19 mouse cellular contexts compared by ENCODE assay signal in the genomic region with DNA sequence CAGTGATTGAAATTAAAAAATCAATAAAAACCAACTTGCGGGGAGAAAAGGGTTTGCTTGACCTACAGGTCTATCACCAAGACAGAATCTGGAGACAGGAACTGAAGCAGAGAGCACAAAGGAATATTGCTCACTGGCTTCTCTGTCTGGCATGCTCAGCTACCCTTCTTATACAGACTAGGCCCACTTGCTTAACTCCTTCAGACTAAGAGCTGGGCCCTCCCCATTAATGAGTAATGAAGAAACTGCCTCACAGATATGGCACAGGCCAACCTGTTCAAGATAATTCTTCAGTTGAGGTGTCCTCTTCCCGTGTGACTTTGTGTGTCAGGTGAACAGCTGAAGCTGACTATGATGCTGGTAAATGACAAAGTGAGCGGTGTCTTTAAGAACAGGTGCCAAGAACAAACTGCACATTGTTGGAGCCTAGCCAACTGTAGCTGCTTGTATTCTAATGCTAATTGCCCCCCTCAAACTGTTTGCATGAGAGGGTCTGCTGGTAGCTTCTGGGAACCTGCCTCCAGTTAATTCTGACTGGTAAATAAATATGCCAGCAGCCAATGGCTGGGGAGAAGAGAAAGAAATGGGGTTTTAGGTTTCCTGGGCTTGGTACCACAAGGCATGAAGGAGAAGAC. TPM values are rescaled to one million over a fixed set of nuclear protein-coding genes. Genes with fewer than 3 reads are reported as not detected.
A peak's percentile ranks its signal among the peaks of the same experiment; 100 is the strongest.
DNase-seq lines count a peak whose midpoint lies in the region; ATAC-seq lines count a peak whose summit lies in the region.
"Had no signal": no experiment of that assay in that cellular context is flagged by ENCODE, and none has a peak within 500 bp of the region (broad histone marks: within the 10 kb centered on the region; RNA-seq: fewer than 3 reads in every experiment).

No protein-coding gene starts in this region.

- DNase-seq in midbrain, embryonic 10.5 days (ENCODE audit: low spot score) = no peak
- no peak for DNase-seq in hindbrain, embryonic 11.5 days (ENCODE audit: low spot score)
- DNase-seq in layer of hippocampus, postnatal 25 days (ENCODE audit: extremely low spot score in 1 of 2, low spot score in 1 of 2) = no peak
- no peak for DNase-seq in thymus, postnatal 4 days
- DNase-seq: cerebellum, postnatal 36 days; heart, adult 18-20 months; kidney, postnatal 25 days; thymus, postnatal 25 days had no signal

- 64% methylated on average over 3 of the region's 3 CpGs for WGBS in midbrain, embryonic 12.5 days
- 62% methylated on average over 3 of the region's 3 CpGs for WGBS in midbrain, embryonic 10.5 days
- 41% methylated on average over 3 of the region's 3 CpGs for WGBS in forebrain, embryonic 13.5 days
- WGBS in hindbrain, embryonic 11.5 days = 77% methylated on average over 3 of the region's 3 CpGs
- WGBS in neural tube, embryonic 12.5 days = 68% methylated on average over 3 of the region's 3 CpGs

- no peak overlapping the region for H3K4me3 ChIP-seq in midbrain, embryonic 12.5 days
- H3K4me3 ChIP-seq in midbrain, embryonic 10.5 days = no peak overlapping the region
- no peak overlapping the region for H3K4me3 ChIP-seq in forebrain, embryonic 13.5 days
- no peak overlapping the region for H3K4me3 ChIP-seq in hindbrain, embryonic 11.5 days (ENCODE audit: low read depth, low read length)
- H3K4me3 ChIP-seq in neural tube, embryonic 12.5 days = no peak overlapping the region
- H3K4me3 ChIP-seq: limb, embryonic 13.5 days had no signal

- no peak overlapping the region for H3K9ac ChIP-seq in midbrain, embryonic 12.5 days (replicated peaks)
- H3K9ac ChIP-seq in forebrain, embryonic 13.5 days = no peak overlapping the region
- H3K9ac ChIP-seq in hindbrain, embryonic 11.5 days (ENCODE audit: low read depth, low read length) = no peak overlapping the region
- no peak overlapping the region for H3K9ac ChIP-seq in neural tube, embryonic 12.5 days
- H3K9ac ChIP-seq: limb, embryonic 13.5 days; liver, embryonic 14.5 days had no signal

- H3K9me3 ChIP-seq in midbrain, embryonic 12.5 days = no peaks in the 10 kb centered on the region
- H3K9me3 ChIP-seq in midbrain, embryonic 10.5 days (replicated peaks) = no peaks in the 10 kb centered on the region
- H3K9me3 ChIP-seq in forebrain, embryonic 13.5 days (replicated peaks) = no peaks in the 10 kb centered on the region
- H3K9me3 ChIP-seq in hindbrain, embryonic 11.5 days (ENCODE audit: control insufficient read depth, low read length) = no peaks in the 10 kb centered on the region
- no peaks in the 10 kb centered on the region for H3K9me3 ChIP-seq in neural tube, embryonic 12.5 days
- H3K9me3 ChIP-seq: limb, embryonic 13.5 days had no signal

- no peaks in the 10 kb centered on the region for H3K27me3 ChIP-seq in midbrain, embryonic 12.5 days
- no peaks in the 10 kb centered on the region for H3K27me3 ChIP-seq in midbrain, embryonic 10.5 days (ENCODE audit: low read depth, poor library complexity, severe bottlenecking)
- H3K27me3 ChIP-seq in forebrain, embryonic 13.5 days = no peaks in the 10 kb centered on the region
- H3K27me3 ChIP-seq in hindbrain, embryonic 11.5 days (ENCODE audit: control insufficient read depth, insufficient read depth, low read length) = no peaks in the 10 kb centered on the region
- no peaks in the 10 kb centered on the region for H3K27me3 ChIP-seq in neural tube, embryonic 12.5 days (replicated peaks)
- H3K27me3 ChIP-seq: limb, embryonic 13.5 days had no signal

- no peak overlapping the region for H3K27ac ChIP-seq in midbrain, embryonic 12.5 days (replicated peaks)
- no peak overlapping the region for H3K27ac ChIP-seq in midbrain, embryonic 10.5 days (replicated peaks)
- H3K27ac ChIP-seq in forebrain, embryonic 13.5 days = peak overlapping the region; percentile 48; the same call in 1 of the 2 replicates
- H3K27ac ChIP-seq in hindbrain, embryonic 11.5 days (ENCODE audit: low read depth, low read length) = no peak overlapping the region
- no peak overlapping the region for H3K27ac ChIP-seq in neural tube, embryonic 12.5 days
- H3K27ac ChIP-seq: limb, embryonic 13.5 days; liver, embryonic 14.5 days had no signal

- H3K4me2 ChIP-seq in midbrain, embryonic 12.5 days (replicated peaks) = no peak overlapping the region
- H3K4me2 ChIP-seq in forebrain, embryonic 13.5 days = no peak overlapping the region
- no peak overlapping the region for H3K4me2 ChIP-seq in hindbrain, embryonic 11.5 days (replicated peaks; ENCODE audit: low read depth, low read length)
- no peak overlapping the region for H3K4me2 ChIP-seq in neural tube, embryonic 12.5 days (replicated peaks)
- H3K4me2 ChIP-seq: limb, embryonic 13.5 days had no signal

- H3K36me3 ChIP-seq in midbrain, embryonic 12.5 days = no peaks in the 10 kb centered on the region
- H3K36me3 ChIP-seq in midbrain, embryonic 10.5 days = no peaks in the 10 kb centered on the region
- H3K36me3 ChIP-seq in forebrain, embryonic 13.5 days (ENCODE audit: poor library complexity, severe bottlenecking) = no peaks in the 10 kb centered on the region
- no peaks in the 10 kb centered on the region for H3K36me3 ChIP-seq in hindbrain, embryonic 11.5 days (ENCODE audit: control insufficient read depth, insufficient read depth, low read length)
- H3K36me3 ChIP-seq in neural tube, embryonic 12.5 days = no peaks in the 10 kb centered on the region
- H3K36me3 ChIP-seq: limb, embryonic 13.5 days had no signal

- peak; percentile 58 for ATAC-seq in midbrain, embryonic 12.5 days (ENCODE audit: low FRiP score, low read depth)
- peak; percentile 91 for ATAC-seq in forebrain, embryonic 13.5 days
- 0 out of 2 replicates have a peak, but pooled peaks have one; percentile 22 for ATAC-seq in hindbrain, embryonic 11.5 days (ENCODE audit: low FRiP score)
- ATAC-seq in neural tube, embryonic 12.5 days (ENCODE audit: low FRiP score, low read depth) = peak; percentile 53
- no peak for ATAC-seq in activated CD4-positive, CD25-positive, alpha-beta regulatory T cell, adult 4 months
- ATAC-seq: intestine, postnatal 0 days had no signal

- peaks cover 6% of the 10 kb centered on the region; the same call in 1 of the 2 replicates for H3K4me1 ChIP-seq in midbrain, embryonic 12.5 days
- peaks cover 7% of the 10 kb centered on the region for H3K4me1 ChIP-seq in midbrain, embryonic 10.5 days
- peaks cover 16% of the 10 kb centered on the region for H3K4me1 ChIP-seq in forebrain, embryonic 13.5 days
- H3K4me1 ChIP-seq in hindbrain, embryonic 11.5 days (replicated peaks; ENCODE audit: control insufficient read depth, insufficient read depth, low read length) = no peaks in the 10 kb centered on the region
- H3K4me1 ChIP-seq in neural tube, embryonic 12.5 days = peaks cover 3% of the 10 kb centered on the region; the same call in 1 of the 2 replicates

RNA-seq across cellular contexts. Expression of gene Frem3, which starts 46.6 kb away (rescaled TPM):
- polyA plus RNA-seq in midbrain, embryonic 12.5 days (2016; fragmentation: Nextera tagmentation; extraction: Ambion mirVana) = not detected in 2 replicates
- polyA plus RNA-seq in midbrain, embryonic 10.5 days (2016; fragmentation: Nextera tagmentation; extraction: Ambion mirVana) = not detected in 2 replicates
- not detected in 2 replicates for polyA plus RNA-seq in forebrain, embryonic 13.5 days (2015; fragmentation: Nextera tagmentation; extraction: Ambion mirVana)
- 0.03 TPM in 1 of 2 replicates, not detected in the other for polyA plus RNA-seq in hindbrain, embryonic 11.5 days (2014; fragmentation: Nextera tagmentation; extraction: Ambion mirVana)
- 0.09 and 0.10 TPM in 2 replicates for polyA plus RNA-seq in neural tube, embryonic 12.5 days (2016; fragmentation: Nextera tagmentation; extraction: Ambion mirVana)
- total RNA-seq in layer of hippocampus, postnatal 25 days (2021) = 1 to 10 TPM in 1 of 2 experiments, under 1 TPM in 1; 0.77 to 1.3 TPM
- not detected for polyA plus RNA-seq in activated CD4-positive, CD25-positive, alpha-beta regulatory T cell, adult 4 months (2017; shearing (Covaris generic))
- total RNA-seq: ES-E14; gastrocnemius, adult 18-20 months; hematopoietic stem cell, adult 5-6 weeks had no signal
- polyA plus RNA-seq: embryonic facial prominence, embryonic 11.5 days had no signal
